Mouse (Mus musculus) cerebellum, adult 11 months (tissue): ENCODE data around the gene Pip5kl1.

Experiments
- DNase-seq: peaks from one replicate; pipeline ENCODE4 v3.0.0; 2022

Pip5kl1 gene

GRCm38 (mm10) chr2:32587731-32588321 lies 13.2 kb downstream of the Pip5kl1 start:
- DNase-seq = no peak

GRCm38 (mm10) chr2:32589213-32589795 lies 14.7 kb downstream of the Pip5kl1 start:
- peak; percentile 88 for DNase-seq

GRCm38 (mm10) chr2:32590224-32590623 lies 15.6 kb downstream of the Pip5kl1 start:
- no peak for DNase-seq

GRCm38 (mm10) chr2:32591249-32591648 lies 16.7 kb downstream of the Pip5kl1 start:
- no peak for DNase-seq

- DNase-seq = peak; percentile 90
Measured at GRCm38 (mm10) chr2:32596725-32597124, 22.1 kb downstream of the Pip5kl1 start.

- DNase-seq = no peak
Measured at GRCm38 (mm10) chr2:32597248-32597647, 22.7 kb downstream of the Pip5kl1 start.

GRCm38 (mm10) chr2:32597699-32598098 lies 23.1 kb downstream of the Pip5kl1 start:
- DNase-seq = no peak

- DNase-seq = peak; percentile 65
Measured at GRCm38 (mm10) chr2:32598506-32598905, 23.9 kb downstream of the Pip5kl1 start.

- no peak for DNase-seq
Measured at GRCm38 (mm10) chr2:32599409-32599808, 24.8 kb downstream of the Pip5kl1 start, which contains the start of gene St6galnac6. Gene St6galnac6, plus strand, starts transcription at chr2:32599709.

GRCm38 (mm10) chr2:32601417-32602065 lies 26.9 kb downstream of the Pip5kl1 start:
- DNase-seq = no peak

GRCm38 (mm10) chr2:32602600-32603054 lies 28.0 kb downstream of the Pip5kl1 start:
- DNase-seq = peak; percentile 89

GRCm38 (mm10) chr2:32604631-32605030 lies 30.0 kb downstream of the Pip5kl1 start:
- DNase-seq = no peak

- peak; percentile 86 for DNase-seq
Measured at GRCm38 (mm10) chr2:32606161-32607142, 31.9 kb downstream of the Pip5kl1 start.

GRCm38 (mm10) chr2:32607262-32607947 lies 32.8 kb downstream of the Pip5kl1 start:
- DNase-seq = no peak

GRCm38 (mm10) chr2:32608141-32608777 lies 33.7 kb downstream of the Pip5kl1 start:
- DNase-seq = no peak

GRCm38 (mm10) chr2:32608778-32609435 lies 34.3 kb downstream of the Pip5kl1 start:
- no peak for DNase-seq

GRCm38 (mm10) chr2:32610610-32611229 lies 36.1 kb downstream of the Pip5kl1 start:
- DNase-seq = no peak

- DNase-seq = no peak
Measured at GRCm38 (mm10) chr2:32612274-32612673, 37.7 kb downstream of the Pip5kl1 start.

GRCm38 (mm10) chr2:32617109-32617508 lies 42.5 kb downstream of the Pip5kl1 start:
- no peak for DNase-seq

- DNase-seq = no peak
Measured at GRCm38 (mm10) chr2:32617601-32618000, 43.0 kb downstream of the Pip5kl1 start.

GRCm38 (mm10) chr2:32618051-32618450 lies 43.5 kb downstream of the Pip5kl1 start:
- no peak for DNase-seq
